Mouse (Mus musculus) testis, adult 2 months (tissue): ENCODE measurements at regions not wholly inside any gene's neighbourhood (a gene's known extent, or its start where the extent isn't known, plus 50 kb on each side); places are given as distances from the start of the nearest gene placed in this dataset.

ENCODE experiments used
- H3K27ac ChIP-seq: fragments of 200-500 bp; 2 replicates; pipeline ENCODE4 v1.5.1; 2012; ENCODE audit warnings: low read depth, low read length; ENCODE audit not compliant: control insufficient read depth, insufficient read depth
- H3K27me3 ChIP-seq: fragments of 200-500 bp; 2 replicates; pipeline ENCODE4 v1.6.1; 2012; ENCODE audit warnings: mild to moderate bottlenecking, low read length, moderate library complexity; ENCODE audit not compliant: control insufficient read depth, insufficient read depth
- H3K36me3 ChIP-seq: fragments of 200-500 bp; 2 replicates; pipeline ENCODE4 v1.6.1; 2012; ENCODE audit warnings: mild to moderate bottlenecking, low read length; ENCODE audit not compliant: control insufficient read depth, insufficient read depth
- H3K4me1 ChIP-seq: fragments of 200-500 bp; 2 replicates; pipeline ENCODE4 v1.6.1; 2012; ENCODE audit warnings: low read length; ENCODE audit not compliant: control insufficient read depth, insufficient read depth
- H3K4me3 ChIP-seq: fragments of 200-500 bp; 2 replicates; pipeline ENCODE4 v1.5.1; 2012; ENCODE audit warnings: low read depth, mild to moderate bottlenecking, low read length, moderate library complexity, mixed read lengths; ENCODE audit not compliant: control insufficient read depth
- CTCF ChIP-seq: fragments of 200-500 bp; IDR thresholded peaks from 2 replicates; pipeline ENCODE4 v1.5.1; 2012; ENCODE audit warnings: low read depth, mild to moderate bottlenecking, inconsistent platforms, low read length, moderate library complexity; ENCODE audit not compliant: control insufficient read depth, insufficient read depth, insufficient replicate concordance
- POLR2A ChIP-seq: fragments of 200-500 bp; IDR thresholded peaks from 2 replicates; pipeline ENCODE4 v1.6.1; 2012; ENCODE audit warnings: low read depth, mild to moderate bottlenecking, inconsistent platforms, low read length, moderate library complexity; ENCODE audit not compliant: control insufficient read depth

DNA sequence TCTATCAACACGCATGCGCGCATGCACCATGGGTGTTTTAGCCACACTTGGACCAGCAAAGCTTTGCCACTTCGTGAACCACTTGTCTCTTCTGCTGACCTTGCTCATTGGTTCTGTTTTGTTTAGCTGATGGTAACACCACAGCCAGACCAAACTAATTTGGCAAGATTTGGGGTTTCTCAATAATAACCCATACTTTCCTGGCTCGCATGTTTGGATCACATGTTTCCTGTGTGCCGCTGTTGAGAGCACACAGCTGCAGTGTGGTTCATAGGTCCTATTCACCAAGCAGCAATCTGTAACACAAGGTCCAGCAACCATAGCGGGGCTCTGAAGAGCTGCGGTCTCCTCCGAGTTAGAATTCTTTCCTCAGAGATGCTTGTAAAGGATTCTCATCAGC, 126.4 kb upstream of the Gas1 start:
- H3K36me3 ChIP-seq = no peaks in the 10 kb centered on the region
- no peak overlapping the region for H3K27ac ChIP-seq
- peaks cover 4% of the 10 kb centered on the region for H3K4me1 ChIP-seq
- no peak overlapping the region for H3K4me3 ChIP-seq
- TF ChIP-seq CTCF (no peak), POLR2A (no peak)
- no peaks in the 10 kb centered on the region for H3K27me3 ChIP-seq

DNA sequence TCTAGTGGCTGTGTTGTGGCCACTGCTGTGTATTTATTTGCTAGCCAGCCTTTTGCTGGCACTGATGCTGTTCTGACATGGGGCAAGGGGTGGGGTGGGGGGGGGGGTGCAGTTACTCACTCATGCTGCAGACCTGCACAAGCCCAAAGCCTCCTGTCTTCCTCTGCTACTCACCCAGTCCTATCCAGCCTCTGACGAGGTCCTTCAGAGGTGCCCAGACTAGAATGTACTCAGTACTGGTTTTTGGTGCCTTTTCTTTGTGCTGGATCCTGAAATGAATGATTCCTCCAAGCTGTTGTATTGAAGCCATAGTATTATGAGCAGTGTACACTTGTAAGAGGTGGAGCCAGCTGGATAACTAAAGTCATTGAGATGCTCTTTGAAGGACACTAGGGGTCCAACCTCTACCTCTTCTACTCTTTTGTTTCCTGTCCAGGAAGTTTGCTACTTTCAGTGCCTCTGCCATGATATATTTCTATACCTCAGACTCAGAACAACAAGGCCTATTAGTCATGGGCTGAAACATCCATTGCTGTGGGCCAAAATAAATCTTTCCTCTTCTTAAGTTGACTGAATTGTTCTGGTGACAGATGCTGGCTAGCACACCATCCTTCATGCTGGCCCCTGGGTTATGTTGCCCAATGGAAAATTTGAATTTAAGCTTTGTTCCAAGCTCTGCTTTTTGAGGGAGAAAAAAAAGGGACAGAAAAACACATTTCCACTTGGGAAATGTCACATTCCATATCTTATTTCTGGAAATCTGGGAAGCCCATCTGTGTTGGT, 128.1 kb upstream of the Gas1 start:
- TF ChIP-seq POLR2A (no peak), CTCF (no peak)
- Histone ChIP-seq H3K4me3 (no peak overlapping the region), H3K4me1 (peaks cover 4% of the 10 kb centered on the region), H3K27me3 (no peaks in the 10 kb centered on the region), H3K36me3 (no peaks in the 10 kb centered on the region), H3K27ac (no peak overlapping the region)

DNA sequence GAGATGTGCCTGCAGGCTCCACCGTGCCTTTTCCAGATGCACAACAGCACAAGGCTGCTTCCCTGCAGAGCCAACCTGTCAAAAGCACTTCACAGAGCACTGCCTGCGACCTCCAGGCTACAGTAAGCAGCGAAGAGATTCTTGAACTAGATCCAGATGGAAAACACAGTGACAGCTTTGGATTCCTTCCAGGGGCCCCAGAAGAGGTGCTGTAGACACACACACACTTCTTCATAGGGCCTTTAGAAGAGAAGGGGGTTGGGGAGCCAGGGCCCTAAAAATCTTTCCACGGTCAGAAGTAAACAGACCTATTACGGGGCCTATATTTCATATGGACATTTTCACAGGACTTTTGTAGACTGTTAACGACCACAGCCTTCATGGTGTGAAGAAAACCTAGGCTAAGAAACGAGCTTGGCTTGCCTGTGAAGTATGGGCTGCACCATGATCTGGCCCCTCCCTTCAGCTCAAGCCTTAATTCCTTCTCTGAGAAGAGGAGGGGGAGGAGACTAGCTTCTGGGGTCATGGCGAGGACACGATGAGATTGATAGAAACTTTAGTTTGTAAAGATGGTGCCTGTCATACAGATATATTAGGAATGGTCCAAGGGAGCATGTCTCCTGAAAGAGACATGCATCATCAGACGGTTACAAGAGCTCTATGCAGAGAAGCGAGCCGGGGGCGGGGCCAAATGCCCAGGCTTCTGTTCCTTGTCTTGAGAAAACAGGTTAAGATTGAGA, 131.1 kb upstream of the Gas1 start:
- Histone ChIP-seq H3K4me3 (no peak overlapping the region), H3K27ac (no peak overlapping the region), H3K36me3 (no peaks in the 10 kb centered on the region), H3K27me3 (no peaks in the 10 kb centered on the region), H3K4me1 (peaks cover 4% of the 10 kb centered on the region)
- TF ChIP-seq CTCF (no peak), POLR2A (no peak)

DNA sequence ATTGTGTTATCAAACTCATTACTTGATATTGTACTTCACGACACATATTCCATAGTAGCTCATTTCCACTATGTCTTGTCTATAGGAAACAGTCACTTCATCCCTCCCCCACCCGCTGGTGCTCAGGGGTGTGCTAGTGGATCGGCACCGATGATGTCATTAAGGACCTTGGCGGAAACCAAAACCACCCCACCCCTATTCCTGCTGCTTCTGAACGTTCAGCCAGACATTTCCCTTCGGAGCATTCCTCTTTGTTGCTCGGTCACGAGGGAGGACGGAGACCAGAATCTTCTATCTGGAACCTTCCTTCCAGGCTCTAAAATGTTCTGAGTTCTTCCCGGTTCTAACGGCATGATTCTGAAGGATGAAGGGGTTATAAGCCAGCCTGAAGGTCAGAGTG, 132.3 kb upstream of the Gas1 start:
- no peak for TF ChIP-seq POLR2A
- no peak for TF ChIP-seq CTCF
- Histone ChIP-seq H3K36me3 (no peaks in the 10 kb centered on the region), H3K4me3 (no peak overlapping the region), H3K27ac (no peak overlapping the region), H3K4me1 (no peaks in the 10 kb centered on the region; the same call in 1 of the 2 replicates), H3K27me3 (no peaks in the 10 kb centered on the region)

DNA sequence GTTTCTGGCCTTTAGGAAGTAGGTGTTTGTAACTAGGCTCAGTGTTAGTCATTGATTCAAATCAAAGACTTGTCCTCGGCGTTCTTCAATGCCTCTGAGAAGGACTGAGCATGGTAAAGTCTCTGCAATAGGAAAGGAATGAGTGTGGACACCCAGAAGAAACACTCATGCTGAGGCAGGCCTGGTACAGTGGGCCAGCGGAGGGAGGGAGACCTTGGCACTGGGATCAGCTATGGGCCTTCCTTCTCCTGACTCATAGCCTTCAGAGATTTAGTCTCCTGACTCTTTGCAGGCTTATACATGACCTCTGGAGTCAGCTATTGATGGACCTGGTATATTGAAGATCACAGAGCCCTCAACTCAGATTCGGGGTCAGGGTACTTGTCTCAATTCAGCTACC, 132.8 kb upstream of the Gas1 start:
- Histone ChIP-seq H3K36me3 (no peaks in the 10 kb centered on the region), H3K27ac (no peak overlapping the region), H3K4me1 (no peaks in the 10 kb centered on the region; the same call in 1 of the 2 replicates), H3K27me3 (no peaks in the 10 kb centered on the region), H3K4me3 (no peak overlapping the region)
- no peak for TF ChIP-seq CTCF
- TF ChIP-seq POLR2A = no peak

DNA sequence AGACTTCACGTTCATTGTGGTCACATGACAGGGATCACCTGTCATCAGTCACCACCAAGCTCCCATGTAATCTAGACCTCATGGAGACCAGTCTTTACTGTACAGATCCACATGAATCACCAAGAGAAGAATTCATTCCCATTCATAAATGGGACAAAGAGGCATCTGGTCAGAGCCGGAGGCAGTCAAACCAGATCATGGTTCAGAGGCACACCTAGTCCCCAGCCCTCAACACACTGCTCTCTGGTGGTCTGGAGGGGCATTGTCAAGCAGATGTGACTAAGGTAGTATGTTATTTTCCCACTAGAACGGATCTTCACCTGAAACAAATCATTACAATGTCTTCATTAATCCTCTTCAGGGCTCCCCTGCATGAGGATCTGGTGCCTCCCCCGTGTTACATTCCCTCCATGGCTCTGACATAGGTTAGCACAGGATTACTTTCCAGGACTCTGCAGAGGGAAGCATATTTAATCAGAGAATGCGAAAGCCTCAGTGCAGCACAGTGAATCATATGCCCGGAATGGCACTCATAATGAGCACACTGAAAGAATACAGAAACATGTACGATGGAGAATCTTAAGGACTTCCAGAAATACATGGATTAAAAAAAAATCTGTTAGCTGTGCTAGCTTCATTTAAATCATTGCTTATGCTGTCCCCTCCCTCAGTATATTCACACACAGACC, 135.4 kb upstream of the Gas1 start:
- no peaks in the 10 kb centered on the region; the same call in none of the 2 replicates for H3K4me1 ChIP-seq
- no peaks in the 10 kb centered on the region for H3K36me3 ChIP-seq
- H3K27me3 ChIP-seq = no peaks in the 10 kb centered on the region
- no peak overlapping the region for H3K27ac ChIP-seq
- TF ChIP-seq POLR2A = no peak
- peak; percentile 4; the same call in 1 of the 2 replicates for TF ChIP-seq CTCF
- H3K4me3 ChIP-seq = no peak overlapping the region
